Mouse (Mus musculus) lung, postnatal 10 days (tissue): Measurements from ENCODE around the gene Lrrc29.
"Not testable (repeated sequence)": the region's sequence is repeated elsewhere in the genome, so short reads cannot be mapped to it uniquely, and the experiment has no call there.

Experiments used
- DNase-seq: peaks from one replicate; pipeline ENCODE4 v3.0.0; 2021

Lrrc29 gene

GRCm38 (mm10) chr8:105308428-105308827 lies 17.6 kb downstream of the Lrrc29 start:
- DNase-seq: no peak

GRCm38 (mm10) chr8:105307670-105308069 lies 18.4 kb downstream of the Lrrc29 start:
- no peak for DNase-seq

- DNase-seq: no peak
These were observed 19.9 kb downstream of the Lrrc29 start for GRCm38 (mm10) chr8:105306146-105306691.

GRCm38 (mm10) chr8:105305211-105306145 lies 20.6 kb downstream of the Lrrc29 start, which contains the start of gene Elmo3:
TSS of gene Elmo3 (plus strand) at chr8:105305601.
- peak; percentile 85 for DNase-seq

- DNase-seq: no peak
These were observed 21.5 kb downstream of the Lrrc29 start for GRCm38 (mm10) chr8:105304325-105305210.

- no peak for DNase-seq
These were observed 22.2 kb downstream of the Lrrc29 start for GRCm38 (mm10) chr8:105303874-105304273.

- DNase-seq: no peak
These were observed 22.7 kb downstream of the Lrrc29 start for GRCm38 (mm10) chr8:105303396-105303795.

GRCm38 (mm10) chr8:105299962-105300361 lies 26.1 kb downstream of the Lrrc29 start:
- no peak for DNase-seq

- DNase-seq: no peak
These were observed 27.5 kb downstream of the Lrrc29 start for GRCm38 (mm10) chr8:105298351-105299252.

GRCm38 (mm10) chr8:105297511-105298192 lies 28.4 kb downstream of the Lrrc29 start, which contains the start of gene E2f4:
TSS of gene E2f4 (plus strand) at chr8:105297663.
- peak; percentile 95 for DNase-seq

GRCm38 (mm10) chr8:105295895-105296573 lies 30.0 kb downstream of the Lrrc29 start, which contains the start of gene Exoc3l:
TSS of gene Exoc3l (minus strand) at chr8:105296101.
- peak; percentile 61 for DNase-seq

GRCm38 (mm10) chr8:105295256-105295655 lies 30.8 kb downstream of the Lrrc29 start:
- no peak for DNase-seq

GRCm38 (mm10) chr8:105294776-105295175 lies 31.3 kb downstream of the Lrrc29 start:
- DNase-seq: no peak

GRCm38 (mm10) chr8:105293405-105293804 lies 32.7 kb downstream of the Lrrc29 start:
- DNase-seq: no peak

- no peak for DNase-seq
These were observed 33.6 kb downstream of the Lrrc29 start for GRCm38 (mm10) chr8:105292471-105292870.

- not testable (repeated sequence) for DNase-seq
These were observed 34.3 kb downstream of the Lrrc29 start for GRCm38 (mm10) chr8:105291802-105292201.

- DNase-seq: not testable (repeated sequence)
These were observed 34.7 kb downstream of the Lrrc29 start for GRCm38 (mm10) chr8:105291364-105291763.

GRCm38 (mm10) chr8:105290554-105291314 lies 35.3 kb downstream of the Lrrc29 start:
- peak; percentile 96 for DNase-seq

GRCm38 (mm10) chr8:105289805-105290460 lies 36.1 kb downstream of the Lrrc29 start, which contains the start of gene 4931428F04Rik:
TSS of gene 4931428F04Rik (minus strand) at chr8:105289864.
- DNase-seq: peak; percentile 80
